Mouse (Mus musculus) liver, embryonic 14.5 days (tissue): ENCODE data around the gene Gsdma.

Experiments used
- CTCF ChIP-seq: IDR thresholded peaks from 2 replicates; pipeline ENCODE4 v1.5.1; 2016; ENCODE audit warnings: antibody characterized with exemption, low read depth, control low read depth
- EP300 ChIP-seq: IDR thresholded peaks from 2 replicates; pipeline ENCODE4 v1.6.1; 2016; ENCODE audit warnings: antibody characterized with exemption, low read depth

DNA sequence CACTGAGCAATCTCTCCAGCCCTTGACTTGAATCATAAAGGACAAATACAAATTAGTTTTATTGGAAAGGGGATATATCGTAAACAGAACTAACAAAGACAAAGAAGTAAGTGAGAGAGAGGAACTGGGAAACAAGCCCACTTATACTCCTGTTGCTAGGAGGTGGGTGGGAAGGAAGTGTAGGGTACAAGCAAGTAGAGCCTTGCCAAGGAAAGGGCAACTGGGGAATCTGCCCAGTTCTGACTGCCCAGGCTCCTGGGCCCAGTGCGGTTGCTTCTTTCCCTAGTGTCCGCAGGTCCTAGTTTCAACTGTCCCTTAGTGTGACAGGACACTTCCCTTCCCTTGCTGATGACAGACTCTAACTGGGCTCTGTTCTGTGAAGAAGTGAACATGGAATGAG is 35.4 kb upstream of the Gsdma start:
- no peak for TF ChIP-seq CTCF
- no peak for TF ChIP-seq EP300
